Mouse (Mus musculus): Measurements from ENCODE around the gene Mmgt2.

Mmgt2 gene

GRCm38 (mm10) chr11:62648591-62649391, at the start of gene Mmgt2:
Mmgt2 (plus strand) TSS chr11:62648664.
- DNase-seq (ENCODE audit: low spot score) = peak; percentile 93

DNA sequence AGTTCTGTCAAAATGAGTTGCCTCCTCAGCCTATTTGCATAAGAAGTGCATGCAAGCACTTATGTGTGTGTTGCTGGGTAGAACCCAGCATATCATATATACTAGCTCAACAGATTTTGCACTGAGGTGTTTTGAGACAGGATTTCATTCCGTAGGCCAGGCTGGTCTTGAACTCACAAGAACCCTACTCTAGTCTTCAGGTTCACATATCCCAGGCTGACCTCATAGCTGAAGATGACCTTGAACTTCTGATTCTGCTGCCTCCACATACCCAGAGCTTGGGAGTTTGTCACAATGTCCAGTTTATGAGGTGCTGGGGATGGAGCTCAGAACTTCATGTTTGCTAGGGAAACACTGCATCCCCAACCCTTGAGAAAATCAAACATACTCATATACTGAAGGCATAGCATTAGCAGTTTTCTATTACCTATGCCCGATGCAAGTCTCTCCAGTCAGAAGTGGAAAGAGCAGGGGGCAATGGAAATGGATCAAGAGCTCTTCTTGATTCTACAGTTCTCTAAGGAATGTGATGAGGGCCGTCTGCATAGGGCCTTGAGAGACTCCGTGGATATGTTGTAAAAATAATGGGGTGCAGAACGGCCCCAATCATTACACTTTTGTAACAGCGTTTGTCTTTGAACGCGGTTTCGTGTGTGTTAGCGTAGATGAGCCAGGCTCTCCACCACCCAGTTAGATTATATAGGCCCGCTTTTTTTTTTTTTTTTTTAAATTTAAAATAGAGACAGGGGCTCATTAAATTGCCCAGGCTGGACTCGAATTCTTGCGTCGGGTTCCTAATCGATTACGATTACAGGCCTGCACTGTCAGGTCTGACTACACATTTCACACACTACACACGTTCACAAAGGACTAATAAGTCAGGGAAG, 46.5 kb upstream of the Mmgt2 start:
- no peak for DNase-seq (ENCODE audit: low spot score)

DNA sequence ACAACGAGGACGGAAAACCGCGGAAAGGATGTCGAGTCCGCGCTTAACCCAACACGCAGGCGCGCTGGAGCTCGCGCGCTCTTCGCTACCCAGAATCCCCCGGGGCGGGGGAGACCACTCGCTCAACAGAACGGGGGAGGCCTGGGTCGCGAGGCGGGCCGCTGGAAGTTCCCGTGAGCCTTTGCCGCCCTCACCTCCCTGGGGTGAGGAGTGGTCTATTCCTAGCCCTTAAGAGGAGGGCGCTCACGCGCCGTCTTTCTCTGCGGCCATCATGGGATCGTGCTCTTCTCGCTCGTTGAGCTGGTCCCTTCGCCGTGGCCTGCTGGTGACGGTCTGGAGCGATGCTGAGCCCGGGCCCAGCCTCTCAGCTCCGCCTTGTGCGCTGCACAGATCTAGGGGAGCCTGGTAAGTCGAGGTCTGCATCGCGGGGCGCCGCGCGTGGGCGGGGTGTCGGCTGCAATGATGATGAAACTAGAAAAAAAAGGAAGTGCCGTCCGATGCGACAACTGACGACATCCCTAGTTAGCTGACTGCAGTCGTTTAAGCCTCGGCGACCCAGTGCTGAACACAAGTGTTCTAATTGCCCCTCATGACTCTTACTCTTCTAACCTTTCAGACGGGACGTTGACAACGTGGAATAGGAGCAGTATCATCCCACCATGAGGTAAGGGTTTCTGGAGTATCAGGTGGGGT, 45.7 kb upstream of the Mmgt2 start:
- peak; percentile 96 for DNase-seq (ENCODE audit: low spot score)

- no peak for DNase-seq (ENCODE audit: low spot score)
Measured at GRCm38 (mm10) chr11:62603312-62604056, 45.0 kb upstream of the Mmgt2 start.

DNA sequence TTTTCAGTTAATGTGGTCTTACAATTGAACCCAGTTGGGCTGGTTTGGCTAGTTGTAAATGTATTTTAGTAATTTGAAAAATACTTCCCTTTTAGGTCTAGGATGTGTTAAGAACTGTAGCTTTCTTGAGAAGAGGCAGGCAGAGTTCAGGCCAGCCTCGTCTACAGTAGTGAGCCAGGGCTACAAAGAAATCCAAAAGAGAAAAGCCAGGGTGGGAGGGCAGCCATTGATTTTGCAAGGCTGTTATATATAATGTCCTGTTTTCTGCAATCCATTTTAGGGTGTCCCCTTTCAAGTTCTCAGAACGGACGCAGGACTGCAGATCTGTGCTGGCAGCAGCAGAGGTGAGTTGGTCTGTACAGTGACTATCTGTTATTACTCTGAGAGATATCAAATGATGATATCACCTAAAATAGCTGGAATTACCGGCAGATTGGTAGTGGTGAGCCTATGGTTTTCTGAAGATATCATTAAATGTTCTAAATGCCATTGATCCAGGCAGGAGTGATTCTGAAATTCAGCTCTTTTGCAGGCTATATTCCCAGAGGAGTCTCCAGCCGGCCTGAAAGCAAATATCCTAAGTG, 44.2 kb upstream of the Mmgt2 start:
- DNase-seq (ENCODE audit: low spot score) = no peak

GRCm38 (mm10) chr11:62604886-62605618, 43.4 kb upstream of the Mmgt2 start:
- peak; percentile 31 for DNase-seq (ENCODE audit: low spot score)

- no peak for DNase-seq (ENCODE audit: low spot score)
Measured at GRCm38 (mm10) chr11:62605619-62606298, 42.7 kb upstream of the Mmgt2 start.

DNA sequence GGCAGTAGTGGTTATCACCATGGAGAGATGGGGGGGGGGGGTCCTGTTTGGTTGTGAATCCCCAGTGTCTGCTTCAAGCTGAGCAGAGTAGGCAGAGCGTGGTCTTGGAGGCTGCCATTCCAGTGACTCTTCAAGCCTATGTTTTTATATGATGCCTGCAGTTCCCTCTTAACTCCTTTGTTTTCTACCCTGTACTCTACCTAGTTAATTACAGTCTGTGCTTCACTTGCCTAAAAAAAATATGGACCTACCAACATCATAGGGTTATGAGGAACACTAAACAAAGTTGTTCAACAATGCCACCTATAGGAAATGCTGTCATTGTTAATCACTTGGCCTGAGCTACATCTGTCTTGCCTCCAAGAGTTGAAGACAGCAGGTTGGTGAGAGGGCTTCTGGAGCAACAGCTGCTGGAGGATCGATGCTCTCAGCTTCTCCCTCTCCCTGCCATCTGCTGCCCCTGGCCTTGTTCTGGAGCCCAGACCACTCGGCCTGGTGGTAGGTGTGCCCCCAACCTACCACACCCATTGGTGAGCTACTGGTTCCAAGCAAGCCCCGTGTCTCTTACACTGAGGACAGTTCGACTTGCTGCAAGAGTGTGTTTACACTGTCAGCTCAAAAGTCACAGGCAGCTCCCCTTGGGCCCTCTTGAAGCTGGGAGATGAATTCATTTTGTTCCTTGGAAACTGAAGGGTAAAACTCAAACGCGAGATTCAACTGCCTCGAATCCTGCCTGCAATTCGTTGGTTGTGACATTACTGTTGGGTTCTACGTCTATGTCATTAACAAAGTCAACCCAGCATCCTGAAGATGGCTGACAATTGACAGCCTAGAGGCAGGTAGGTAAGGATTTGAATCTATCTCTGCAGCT, 41.9 kb upstream of the Mmgt2 start:
- DNase-seq (ENCODE audit: low spot score) = no peak

DNA sequence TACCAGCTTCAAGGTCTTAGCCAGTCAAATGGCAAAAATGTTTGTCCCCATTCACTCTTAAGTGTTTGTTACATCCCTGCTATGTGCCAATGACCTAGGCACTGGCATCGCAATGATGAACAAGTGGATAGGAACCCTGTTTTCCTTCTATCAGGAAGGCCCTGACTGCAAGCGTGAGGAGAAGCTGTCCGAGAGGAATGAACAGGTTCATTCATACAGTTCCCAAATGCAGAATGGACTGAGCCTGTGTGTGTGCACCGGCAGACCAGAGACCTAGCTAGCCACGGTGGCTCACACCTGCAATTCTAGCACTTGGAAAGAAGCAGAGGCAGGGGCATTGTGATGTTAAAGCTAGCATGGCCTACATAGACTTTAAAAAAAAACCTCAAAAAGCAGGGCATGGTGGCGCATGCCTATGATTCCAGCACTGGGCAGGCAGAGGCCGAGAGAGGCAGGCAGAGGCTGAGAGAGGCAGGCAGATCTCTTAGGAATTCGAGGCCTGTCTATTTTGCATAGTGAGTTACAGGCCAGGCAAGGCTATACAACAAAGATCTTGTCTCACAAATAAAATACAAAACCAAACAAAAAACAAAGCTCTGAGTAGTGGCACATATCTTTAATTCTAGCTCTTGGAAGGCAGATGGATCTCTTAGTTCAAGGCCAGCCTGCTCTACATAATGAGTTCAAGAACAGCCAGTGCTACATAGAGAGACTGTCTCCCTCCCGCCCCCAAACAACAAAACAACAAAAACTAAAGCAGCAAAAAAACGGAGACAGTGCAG, 41.1 kb upstream of the Mmgt2 start:
- no peak for DNase-seq (ENCODE audit: low spot score)

- no peak for DNase-seq (ENCODE audit: low spot score)
Measured at GRCm38 (mm10) chr11:62607952-62608201, 40.6 kb upstream of the Mmgt2 start.

DNA sequence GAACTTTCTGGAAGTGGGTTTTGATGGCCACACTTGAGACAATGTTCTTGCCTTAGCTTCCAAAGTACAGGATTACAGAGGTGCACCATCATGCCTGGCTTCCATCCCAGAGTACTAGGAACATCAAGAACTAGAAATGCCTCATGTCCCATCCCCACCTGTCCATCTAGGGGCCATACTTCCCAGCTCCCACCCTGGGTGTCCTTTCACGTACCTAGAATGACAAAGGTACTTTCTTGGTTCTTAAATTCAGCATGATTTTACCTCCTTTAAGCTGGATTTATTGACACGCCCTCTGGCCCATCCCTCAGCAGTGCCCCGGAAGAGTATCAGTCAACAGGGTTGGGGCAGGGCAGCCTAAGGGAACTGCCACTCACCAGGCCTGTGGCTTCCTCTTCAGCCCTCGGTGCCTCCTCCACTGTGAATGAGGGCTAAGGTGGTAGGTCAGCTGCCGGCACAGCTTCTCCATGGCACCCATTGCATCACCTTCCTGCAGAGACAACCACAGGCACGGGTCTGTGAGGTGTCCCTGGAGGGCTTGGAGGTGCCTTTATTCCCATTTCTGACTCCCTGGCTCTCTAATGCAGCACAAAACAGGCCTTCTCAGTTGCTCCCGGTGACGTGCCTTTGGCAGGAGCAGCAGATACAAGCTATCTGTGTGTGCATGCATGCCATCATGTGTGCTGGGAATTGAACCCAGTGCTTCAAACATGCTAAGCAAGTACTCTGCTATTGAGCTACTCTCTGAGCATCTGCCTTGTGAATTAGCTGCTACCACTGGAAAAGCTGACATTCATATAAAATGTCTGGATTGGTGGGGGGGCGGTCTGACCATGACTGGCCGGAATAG, 39.4 kb upstream of the Mmgt2 start:
- DNase-seq (ENCODE audit: low spot score) = peak; percentile 24

DNA sequence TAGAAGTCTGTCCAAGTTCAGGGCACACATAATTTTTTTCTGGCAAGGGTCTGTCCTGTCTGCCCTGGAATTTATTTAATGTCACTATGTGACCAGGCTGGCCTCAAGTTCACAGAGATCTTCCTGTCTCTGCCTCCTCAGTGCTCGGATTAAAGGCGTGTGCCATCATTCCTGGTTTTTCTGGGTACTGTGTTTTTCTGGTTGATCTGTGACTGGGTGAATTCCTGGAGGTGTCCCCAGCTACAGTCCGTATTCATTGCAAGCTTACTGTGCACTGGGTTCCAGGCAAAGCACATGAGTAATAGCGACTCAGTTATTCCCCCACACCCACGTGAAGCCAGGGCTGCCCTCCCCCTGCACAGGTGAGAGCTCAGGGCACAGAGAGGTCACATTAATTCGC, 38.2 kb upstream of the Mmgt2 start:
- no peak for DNase-seq (ENCODE audit: low spot score)

DNA sequence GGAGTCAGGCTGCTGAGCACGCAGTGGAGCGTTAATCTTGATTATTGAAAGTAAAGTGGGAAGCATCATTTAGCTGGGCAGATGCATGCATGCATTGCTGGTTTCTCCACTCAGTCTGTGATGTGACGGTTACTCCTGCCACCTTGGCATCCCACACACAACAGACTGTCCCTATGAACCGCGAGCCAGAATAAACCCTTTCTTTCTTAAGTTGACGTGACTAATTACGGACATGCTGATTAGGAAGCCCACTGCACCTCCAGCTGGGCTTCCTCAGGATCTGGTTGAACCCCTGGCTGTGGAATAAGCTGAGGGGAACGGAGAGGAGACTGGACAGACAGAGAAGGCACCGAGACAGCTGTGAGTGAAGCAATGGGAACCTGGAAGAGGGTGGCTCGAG, 35.9 kb upstream of the Mmgt2 start:
- DNase-seq (ENCODE audit: low spot score) = no peak

- peak; percentile 91 for DNase-seq (ENCODE audit: low spot score)
Measured at GRCm38 (mm10) chr11:62613657-62614365, 34.7 kb upstream of the Mmgt2 start.

- no peak for DNase-seq (ENCODE audit: low spot score)
Measured at GRCm38 (mm10) chr11:62614876-62615410, 33.5 kb upstream of the Mmgt2 start.

DNA sequence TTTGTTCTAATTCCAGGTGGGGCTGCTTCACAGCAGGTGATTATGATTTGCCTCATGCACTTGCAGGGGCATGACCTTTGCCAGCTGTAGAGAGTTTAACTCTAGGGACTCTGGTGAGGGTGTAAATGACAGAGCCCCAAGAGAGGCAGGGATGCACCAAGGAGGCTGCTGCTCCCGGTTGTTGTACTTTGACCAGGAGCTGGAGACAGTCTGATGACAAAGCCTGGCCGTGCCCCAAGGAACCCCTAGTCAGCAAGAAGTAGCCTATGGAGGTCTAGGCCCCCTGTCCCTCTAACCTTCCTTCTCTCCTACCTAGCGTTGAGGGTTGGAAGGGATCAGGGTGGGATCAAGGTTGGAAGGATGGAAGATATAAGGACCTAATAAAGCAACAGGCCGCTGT, 33.0 kb upstream of the Mmgt2 start:
- no peak for DNase-seq (ENCODE audit: low spot score)

- no peak for DNase-seq (ENCODE audit: low spot score)
Measured at GRCm38 (mm10) chr11:62621079-62621478, 27.4 kb upstream of the Mmgt2 start.

Measured in lung, postnatal 25 days (tissue).